Mouse (Mus musculus) heart, adult 2 months (tissue): Measurements from ENCODE around the gene Pglyrp4. TPM values are rescaled to one million over a fixed set of nuclear protein-coding genes. Genes with fewer than 3 reads are reported as not detected.
"Not testable (repeated sequence)": the region's sequence is repeated elsewhere in the genome, so short reads cannot be mapped to it uniquely, and the experiment has no call there.

Experiments used
- DNase-seq, 2 experiments: peaks; one replicate each; pipeline ENCODE4 v3.0.0; 2021
- H3K27ac ChIP-seq: fragments of 200-600 bp; 2 replicates; pipeline ENCODE4 v1.8.1; 2022
- H3K27me3 ChIP-seq: fragments of 200-500 bp; 2 replicates; pipeline ENCODE4 v1.6.1; 2012; ENCODE audit warnings: mild to moderate bottlenecking, low read length, inconsistent platforms, mixed read lengths; ENCODE audit not compliant: control insufficient read depth, insufficient read depth
- H3K36me3 ChIP-seq: fragments of 200-500 bp; 2 replicates; pipeline ENCODE4 v1.6.1; 2012; ENCODE audit warnings: low read length, inconsistent platforms; ENCODE audit not compliant: control insufficient read depth, insufficient read depth
- H3K4me1 ChIP-seq: fragments of 200-500 bp; 2 replicates; pipeline ENCODE4 v1.6.1; 2011; ENCODE audit warnings: low read length; ENCODE audit not compliant: control insufficient read depth, insufficient read depth
- H3K4me3 ChIP-seq: fragments of 200-600 bp; 2 replicates; pipeline ENCODE4 v1.8.1; 2022
- H3K79me2 ChIP-seq: fragments of 200-500 bp; replicated peaks from 2 replicates; pipeline ENCODE4 v1.6.1; 2012; ENCODE audit warnings: mild to moderate bottlenecking, inconsistent platforms, low read length, moderate library complexity, mixed read lengths; ENCODE audit not compliant: control insufficient read depth, insufficient read depth
- H3K9ac ChIP-seq: fragments of 200-500 bp; 2 replicates; pipeline ENCODE4 v1.6.1; 2012; ENCODE audit warnings: low read depth, mild to moderate bottlenecking, control low read depth, inconsistent platforms, low read length, mixed read lengths
- CTCF ChIP-seq: fragments of 200-600 bp; IDR thresholded peaks from 2 replicates; pipeline ENCODE4 v1.8.1; 2022; ENCODE audit warnings: antibody characterized with exemption, mild to moderate bottlenecking, moderate library complexity
- EP300 ChIP-seq: fragments of 200-500 bp; IDR thresholded peaks from 2 replicates; pipeline ENCODE4 v1.6.1; 2011; ENCODE audit warnings: low read depth, low read length, control low read depth; ENCODE audit not compliant: insufficient read depth
- POLR2A ChIP-seq: fragments of 200-500 bp; IDR thresholded peaks from 2 replicates; pipeline ENCODE4 v1.6.1; 2011; ENCODE audit warnings: mild to moderate bottlenecking, low read depth, low read length, control low read depth; ENCODE audit not compliant: insufficient read depth
- WGBS: fragments of 180-500 bp; shearing (Covaris S2); methylation state at CpG from one replicate; pipeline ENCODE4 v1.1.7; 2018; 5-methylcytosine and 5-hydroxymethylcytosine counted together
- intact Hi-C: fragments of 180-260 bp; cut with DNase I; formaldehyde crosslinking; loops from one replicate; pipeline ENCODE4 v1.15.1; 2025
- polyA plus RNA-seq: library from polyadenylated mRNA; depleted of rRNA; stranded (reverse); fragments of >200 nt; gene quantifications from 2 replicates; pipeline ENCODE4 v1.2.3, GENCODE M21; 2012; rRNA removed
- total RNA-seq, 2 experiments: library from RNA; stranded (reverse); gene quantifications; 2 replicates each; pipeline ENCODE4 v1.2.3; 2021

Gene Pglyrp4
- total and polyA plus RNA-seq, 3 experiments = not detected

- no peaks in the 10 kb centered on the region for H3K27me3 ChIP-seq
Observed at GRCm38 (mm10) chr3:90702244-90702643, 24.5 kb upstream of the Pglyrp4 start.

DNA sequence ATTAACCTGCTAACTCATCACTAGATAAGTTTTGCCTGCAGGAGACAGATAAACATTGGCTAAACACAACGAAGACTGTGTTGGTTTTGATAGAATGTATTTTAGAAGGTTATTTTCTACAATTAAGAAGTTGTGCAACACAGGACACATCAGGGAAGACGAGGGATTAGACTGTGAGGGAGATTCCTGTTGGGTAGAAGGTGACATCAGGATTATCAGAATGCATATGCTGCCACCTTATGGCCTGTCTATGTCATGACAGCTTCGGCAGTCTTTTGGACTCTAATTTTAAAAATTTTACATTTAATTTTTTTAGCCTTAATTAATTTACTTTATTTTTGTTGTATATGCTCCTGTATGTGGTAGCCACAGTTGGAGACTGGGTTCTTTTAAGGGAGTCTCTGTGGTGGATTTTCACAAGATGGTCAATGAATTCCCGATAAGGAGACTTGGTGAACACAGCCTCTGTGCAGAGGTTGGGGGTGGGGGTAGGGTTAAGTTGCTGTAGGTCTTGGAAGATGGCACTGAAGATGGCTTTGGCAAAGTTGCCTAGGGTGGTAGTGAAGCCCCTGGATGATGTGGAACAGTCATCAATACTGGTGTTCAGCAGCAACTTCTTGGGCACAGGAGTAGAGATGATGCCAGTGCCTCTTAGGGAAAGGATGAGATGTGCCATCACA, 18.0 kb upstream of the Pglyrp4 start:
- H3K4me3 ChIP-seq = no peak overlapping the region
- no peaks in the 10 kb centered on the region for H3K4me1 ChIP-seq
- H3K79me2 ChIP-seq = no peaks in the 10 kb centered on the region
- intact Hi-C loops = loop anchor here (1.0 to 5.0 kb wide), 2 partner anchors 51 to 126 kb away; no protein-coding TSS in a partner anchor
- no peaks in the 10 kb centered on the region for H3K27me3 ChIP-seq
- 20% methylated on average over 4 of the region's 4 CpGs for WGBS
- H3K9ac ChIP-seq = no peak overlapping the region
- no peak for DNase-seq
- no peak overlapping the region for H3K27ac ChIP-seq
- H3K36me3 ChIP-seq = no peaks in the 10 kb centered on the region
- TF ChIP-seq EP300 = no peak
- TF ChIP-seq CTCF = peak; percentile 88

More at GRCm38 (mm10) chr3:90702244-90702643, 24.5 kb upstream of the Pglyrp4 start:
- no peak for DNase-seq
- Histone ChIP-seq H3K9ac (no peak overlapping the region), H3K27ac (no peak overlapping the region), H3K79me2 (no peaks in the 10 kb centered on the region), H3K4me3 (no peak overlapping the region), H3K4me1 (no peaks in the 10 kb centered on the region), H3K36me3 (no peaks in the 10 kb centered on the region)
- TF ChIP-seq EP300 (no peak), POLR2A (no peak), CTCF (no peak)
- WGBS = 75% methylated on average over 2 of the region's 2 CpGs
- intact Hi-C loops = no loop called here

GRCm38 (mm10) chr3:90709591-90710460, 16.9 kb upstream of the Pglyrp4 start:
- Histone ChIP-seq H3K4me1 (no peaks in the 10 kb centered on the region), H3K36me3 (no peaks in the 10 kb centered on the region), H3K4me3 (no peak overlapping the region), H3K79me2 (no peaks in the 10 kb centered on the region), H3K27me3 (no peaks in the 10 kb centered on the region), H3K9ac (no peak overlapping the region), H3K27ac (no peak overlapping the region)
- TF ChIP-seq POLR2A (no peak), CTCF (no peak; the same call in 1 of the 2 replicates), EP300 (0 out of 2 replicates have a peak, but pooled peaks have one; percentile 38)
- intact Hi-C loops = loop anchor here (1.0 to 5.0 kb wide), 2 partner anchors 53 to 128 kb away; no protein-coding TSS in a partner anchor
- WGBS = 42% methylated on average over 12 of the region's 12 CpGs
- peak; percentile 64 to 80 for DNase-seq

DNA sequence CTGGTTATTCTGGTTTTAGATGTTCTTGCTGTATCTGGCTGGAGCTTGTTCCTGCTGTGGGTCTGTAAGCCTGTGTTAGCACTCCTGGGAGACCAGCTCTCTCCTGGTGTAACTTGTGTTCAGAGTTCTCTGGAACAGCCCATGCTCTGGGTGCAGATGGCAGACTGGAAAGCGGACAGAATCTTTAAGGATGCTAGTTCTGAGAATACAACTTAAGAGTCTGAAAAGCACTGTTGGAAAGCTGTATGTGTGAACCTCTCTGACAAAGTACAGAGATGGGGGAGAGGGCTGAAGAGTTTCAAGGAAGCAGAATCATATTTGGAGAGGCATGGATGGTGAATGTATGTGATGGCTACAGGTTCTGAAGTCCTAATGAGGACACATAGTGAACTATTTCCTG, 23.0 kb downstream of the Pglyrp4 start:
- H3K9ac ChIP-seq = no peak overlapping the region
- no peaks in the 10 kb centered on the region for H3K4me1 ChIP-seq
- TF ChIP-seq EP300 (no peak), POLR2A (no peak), CTCF (no peak)
- intact Hi-C loops = no loop called here
- DNase-seq = no peak
- WGBS = 88% methylated on average over 1 of the region's 1 CpGs
- H3K36me3 ChIP-seq = no peaks in the 10 kb centered on the region
- H3K79me2 ChIP-seq = no peaks in the 10 kb centered on the region
- H3K27ac ChIP-seq = no peak overlapping the region
- H3K27me3 ChIP-seq = no peaks in the 10 kb centered on the region
- no peak overlapping the region for H3K4me3 ChIP-seq

DNA sequence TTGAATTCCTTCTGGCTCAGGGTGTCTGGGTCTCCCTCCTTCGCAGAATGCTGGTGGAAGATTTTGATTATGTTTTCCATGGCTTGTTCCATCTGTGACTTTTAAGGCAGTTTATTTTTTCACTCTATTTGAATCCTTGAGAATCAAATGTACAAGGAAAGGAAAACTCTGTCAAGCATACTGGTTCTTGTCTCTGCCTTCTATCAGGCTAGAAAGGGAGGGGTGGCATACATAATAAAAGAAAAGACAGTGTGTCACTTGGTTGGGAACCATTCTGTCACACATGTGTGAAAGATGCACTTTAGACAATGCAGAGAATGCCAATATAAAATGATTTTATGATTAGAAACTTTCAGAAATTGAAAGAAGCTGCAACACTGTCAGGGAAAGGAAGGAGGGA, 51.1 kb downstream of the Pglyrp4 start, which contains the start of gene Gm5849:
Gene Gm5849, minus strand, starts transcription at position 101 of the 400 bp plus-strand sequence.
- H3K9ac ChIP-seq, H3K27ac ChIP-seq, intact Hi-C loops, H3K79me2 ChIP-seq, H3K4me1 ChIP-seq, H3K27me3 ChIP-seq, H3K4me3 ChIP-seq, DNase-seq, H3K36me3 ChIP-seq: not testable (repeated sequence)
- 78% methylated on average over 1 of the region's 1 CpGs for WGBS

Other genes starting within 250 kb of the Pglyrp4 start
- gene Snapin, start 235.9 kb upstream of the Pglyrp4 start, total RNA-seq = 10 to 100 TPM; 60.0 to 71.3 TPM
- 50.7 and 89.1 TPM in 2 replicates for gene Snapin, start 235.9 kb upstream of the Pglyrp4 start, polyA plus RNA-seq
- 10 to 100 TPM; 90.0 to 93.0 TPM for gene Chtop, start 217.4 kb upstream of the Pglyrp4 start, total RNA-seq
- gene Chtop, start 217.4 kb upstream of the Pglyrp4 start, polyA plus RNA-seq = 30.4 and 51.4 TPM in 2 replicates
- 1,000 to 10,000 TPM in 1 of 2 experiments, 100 to 1,000 TPM in 1; 871 to 1,070 TPM for gene S100a1, start 212.5 kb upstream of the Pglyrp4 start, total RNA-seq
- 1,425 and 1,426 TPM in 2 replicates for gene S100a1, start 212.5 kb upstream of the Pglyrp4 start, polyA plus RNA-seq
- gene S100a13, start 212.5 kb upstream of the Pglyrp4 start, total RNA-seq = 10 to 100 TPM; 28.3 to 29.6 TPM
- gene S100a13, start 212.5 kb upstream of the Pglyrp4 start, polyA plus RNA-seq = 56.7 and 78.0 TPM in 2 replicates
- gene S100a14, start 200.1 kb upstream of the Pglyrp4 start, total RNA-seq = under 1 TPM; 0.23 to 0.50 TPM
- 0.57 TPM in 1 of 2 replicates, not detected in the other for gene S100a14, start 200.1 kb upstream of the Pglyrp4 start, polyA plus RNA-seq
- gene S100a16, start 189.7 kb upstream of the Pglyrp4 start, total RNA-seq = 10 to 100 TPM; 65.5 to 69.6 TPM
- gene S100a16, start 189.7 kb upstream of the Pglyrp4 start, polyA plus RNA-seq = 75.2 and 98.3 TPM in 2 replicates
- gene S100a3, start 166.3 kb upstream of the Pglyrp4 start, total RNA-seq = not detected
- 0.32 and 0.37 TPM in 2 replicates for gene S100a3, start 166.3 kb upstream of the Pglyrp4 start, polyA plus RNA-seq
- not detected for gene S100a2, start 136.7 kb upstream of the Pglyrp4 start, total RNA-seq
- gene S100a2, start 136.7 kb upstream of the Pglyrp4 start, polyA plus RNA-seq = not detected in 2 replicates
- gene Gm42674, start 125.0 kb upstream of the Pglyrp4 start, total RNA-seq = not detected
- gene Gm42674, start 125.0 kb upstream of the Pglyrp4 start, polyA plus RNA-seq = not detected in 2 replicates
- 10 to 100 TPM in 1 of 2 experiments, 1 to 10 TPM in 1; 9.9 to 11.4 TPM for gene S100a4, start 123.1 kb upstream of the Pglyrp4 start, total RNA-seq
- gene S100a4, start 123.1 kb upstream of the Pglyrp4 start, polyA plus RNA-seq = 20.4 and 26.3 TPM in 2 replicates
- gene S100a5, start 118.4 kb upstream of the Pglyrp4 start, total RNA-seq = not detected
- gene S100a5, start 118.4 kb upstream of the Pglyrp4 start, polyA plus RNA-seq = not detected in 2 replicates
- 10 to 100 TPM; 65.8 to 79.9 TPM for gene S100a6, start 114.0 kb upstream of the Pglyrp4 start, total RNA-seq
- 141 and 158 TPM in 2 replicates for gene S100a6, start 114.0 kb upstream of the Pglyrp4 start, polyA plus RNA-seq
- gene S100a7a, start 72.9 kb upstream of the Pglyrp4 start, total RNA-seq = under 1 TPM; 0.18 to 0.57 TPM
- 0.29 and 1.0 TPM in 2 replicates for gene S100a7a, start 72.9 kb upstream of the Pglyrp4 start, polyA plus RNA-seq
- gene S100a8, start 57.9 kb upstream of the Pglyrp4 start, total RNA-seq = 1 to 10 TPM in 1 of 2 experiments, not detected in 1; 7.7 TPM
- gene S100a8, start 57.9 kb upstream of the Pglyrp4 start, polyA plus RNA-seq = 4.6 and 6.6 TPM in 2 replicates
- 1 to 10 TPM; 1.5 to 9.2 TPM for gene S100a9, start 31.2 kb upstream of the Pglyrp4 start, total RNA-seq
- 6.2 and 7.0 TPM in 2 replicates for gene S100a9, start 31.2 kb upstream of the Pglyrp4 start, polyA plus RNA-seq
- not detected for gene Gm5849, start 51.0 kb downstream of the Pglyrp4 start, total RNA-seq
- gene Gm5849, start 51.0 kb downstream of the Pglyrp4 start, polyA plus RNA-seq = not detected in 2 replicates